Mouse (Mus musculus) limb, embryonic 15.5 days (tissue): ENCODE results near the gene Wnt2b. TPM values are rescaled to one million over a fixed set of nuclear protein-coding genes. Genes with fewer than 3 reads are reported as not detected.

Source experiments
- polyA plus RNA-seq: library from polyadenylated mRNA; unstranded; fragments of >200 nt; fragmentation: Nextera tagmentation; extraction: Ambion mirVana; gene quantifications from 2 replicates; pipeline ENCODE4 v1.2.1, GENCODE M21; 2015

Wnt2b gene
- polyA plus RNA-seq, 1 experiment from 2014 or later = 1.7 TPM

Other genes starting within 250 kb of the Wnt2b start
- 4.6 and 5.5 TPM in 2 replicates for gene Ppm1j, start 180.9 kb downstream of the Wnt2b start, polyA plus RNA-seq
- gene Fam19a3, start 180.1 kb downstream of the Wnt2b start, polyA plus RNA-seq = 0.15 and 0.20 TPM in 2 replicates
- gene Rhoc, start 173.5 kb downstream of the Wnt2b start, polyA plus RNA-seq = 193 and 202 TPM in 2 replicates
- gene Mov10, start 143.4 kb downstream of the Wnt2b start, polyA plus RNA-seq = 48.7 and 50.7 TPM in 2 replicates
- 40.7 and 45.0 TPM in 2 replicates for gene St7l, start 97.9 kb downstream of the Wnt2b start, polyA plus RNA-seq
- 194 and 201 TPM in 2 replicates for gene Capza1, start 97.4 kb downstream of the Wnt2b start, polyA plus RNA-seq
- 28.1 and 28.7 TPM in 2 replicates for gene Cttnbp2nl, start 91.2 kb upstream of the Wnt2b start, polyA plus RNA-seq
- not detected in 2 replicates for gene 4930564D02Rik, start 104.9 kb upstream of the Wnt2b start, polyA plus RNA-seq